Mouse (Mus musculus) kidney, postnatal 36 days (tissue): Measurements from ENCODE around the gene Pcca.

ENCODE experiments used
- DNase-seq, 2 experiments: peaks; one replicate each; pipeline ENCODE4 v3.0.0; 2021 to 2022; ENCODE audit warnings: mixed read lengths in 2 of 2

Pcca gene

GRCm38 (mm10) chr14:122534017-122534924, at the start of gene Pcca:
TSS of gene Pcca (plus strand) at chr14:122534324.
- DNase-seq, result peak; percentile 98

- DNase-seq, result no peak
Measured at GRCm38 (mm10) chr14:122484458-122484843, 49.7 kb upstream of the Pcca start.

- no peak for DNase-seq
Measured at GRCm38 (mm10) chr14:122484844-122485551, 49.1 kb upstream of the Pcca start.

- no peak for DNase-seq
Measured at GRCm38 (mm10) chr14:122485635-122486181, 48.4 kb upstream of the Pcca start.

GRCm38 (mm10) chr14:122486611-122487010, 47.5 kb upstream of the Pcca start:
- no peak for DNase-seq

- DNase-seq, result no peak
Measured at GRCm38 (mm10) chr14:122487366-122487765, 46.8 kb upstream of the Pcca start.

GRCm38 (mm10) chr14:122489041-122489440, 45.1 kb upstream of the Pcca start:
- no peak for DNase-seq

GRCm38 (mm10) chr14:122489686-122490414, 44.3 kb upstream of the Pcca start:
- DNase-seq, result no peak

- DNase-seq, result no peak
Measured at GRCm38 (mm10) chr14:122490441-122491328, 43.4 kb upstream of the Pcca start, which contains the start of gene Gm10837. TSS of gene Gm10837 (plus strand) at chr14:122490586.

GRCm38 (mm10) chr14:122491521-122491920, 42.6 kb upstream of the Pcca start:
- no peak for DNase-seq

GRCm38 (mm10) chr14:122492015-122492414, 42.1 kb upstream of the Pcca start:
- DNase-seq, result no peak

GRCm38 (mm10) chr14:122509058-122509457, 25.1 kb upstream of the Pcca start:
- DNase-seq, result peak in 1 of 2 experiments; percentile 26

- peak in 1 of 2 experiments; percentile 38 for DNase-seq
Measured at GRCm38 (mm10) chr14:122511519-122511918, 22.6 kb upstream of the Pcca start.

GRCm38 (mm10) chr14:122513511-122514036, 20.6 kb upstream of the Pcca start:
- no peak for DNase-seq

- DNase-seq, result no peak
Measured at GRCm38 (mm10) chr14:122528475-122528874, 5.6 kb upstream of the Pcca start.

- DNase-seq, result no peak
Measured at GRCm38 (mm10) chr14:122535986-122536385, 1.9 kb downstream of the Pcca start.

- DNase-seq, result peak; percentile 42 to 43
Measured at GRCm38 (mm10) chr14:122548421-122548820, 14.3 kb downstream of the Pcca start.

GRCm38 (mm10) chr14:122548905-122549304, 14.8 kb downstream of the Pcca start:
- no peak for DNase-seq

- peak; percentile 34 to 54 for DNase-seq
Measured at GRCm38 (mm10) chr14:122552761-122553445, 18.8 kb downstream of the Pcca start.

GRCm38 (mm10) chr14:122557353-122557752, 23.2 kb downstream of the Pcca start:
- DNase-seq, result no peak
